Mouse (Mus musculus): Measurements from ENCODE around the gene Txndc5.

- no peak for TF ChIP-seq CTCF (IDR thresholded peaks at IDR 0.05; ENCODE audit: low read depth)
- no peak for TF ChIP-seq EP300 (IDR thresholded peaks at IDR 0.05; ENCODE audit: low read depth)
Measured at GRCm38 (mm10) chr13:38486767-38487166, 41.9 kb downstream of the Txndc5 start.

Measured in liver, postnatal 0 days (tissue).